Mouse (Mus musculus) ES-E14 (cell line): Measurements from ENCODE around the gene Cmtm3. TPM values are rescaled to one million over a fixed set of nuclear protein-coding genes. Genes with fewer than 3 reads are reported as not detected.
"Not testable (repeated sequence)": the region's sequence is repeated elsewhere in the genome, so short reads cannot be mapped to it uniquely, and the experiment has no call there.

ENCODE experiments used
- DNase-seq: peaks from one replicate; pipeline ENCODE4 v3.0.0-alpha.2; 2013; ENCODE audit warnings: low read depth, low spot score
- H3K27ac ChIP-seq: 2 replicates; pipeline ENCODE4 v1.5.1; 2012; ENCODE audit warnings: low read depth, mild to moderate bottlenecking, low read length, moderate library complexity, mixed read lengths; ENCODE audit not compliant: poor library complexity, insufficient read depth, severe bottlenecking
- H3K36me3 ChIP-seq: 2 replicates; pipeline ENCODE4 v1.6.1; 2012; ENCODE audit warnings: mild to moderate bottlenecking, low read length, moderate library complexity, mixed read lengths; ENCODE audit not compliant: control insufficient read depth, poor library complexity, insufficient read depth, severe bottlenecking
- H3K4me1 ChIP-seq, 2 experiments: fragments of 150-350 bp in 1 of 2; sonication (generic) in 1 of 2; 2 replicates each; pipeline ENCODE4 v1.6.1; 2012; ENCODE audit warnings: low read length in 2 of 2, mild to moderate bottlenecking in 1 of 2, mixed read lengths in 1 of 2; ENCODE audit not compliant: control insufficient read depth in 2 of 2, insufficient read depth in 2 of 2, poor library complexity in 1 of 2
- H3K4me3 ChIP-seq, 2 experiments: fragments of 150-350 bp in 1 of 2; sonication (generic) in 1 of 2; 2 replicates each; pipeline ENCODE4 v1.5.1; 2012; ENCODE audit warnings: low read length in 2 of 2, low read depth in 1 of 2, mild to moderate bottlenecking in 1 of 2, mixed read lengths in 1 of 2; ENCODE audit not compliant: insufficient read depth in 1 of 2, poor library complexity in 1 of 2, severe bottlenecking in 1 of 2
- H3K9ac ChIP-seq: 2 replicates; pipeline ENCODE4 v1.6.1; 2012; ENCODE audit warnings: low read depth, mild to moderate bottlenecking, low read length, mixed read lengths; ENCODE audit not compliant: poor library complexity, insufficient read depth, severe bottlenecking
- H3K9me3 ChIP-seq: fragments of 150-350 bp; sonication (generic); 2 replicates; pipeline ENCODE4 v1.6.1; 2012; ENCODE audit warnings: low read depth, mild to moderate bottlenecking, low read length; ENCODE audit not compliant: control insufficient read depth, insufficient read depth
- CHD2 ChIP-seq: IDR thresholded peaks from 2 replicates; pipeline ENCODE4 v1.6.1; 2014; ENCODE audit warnings: mild to moderate bottlenecking, low read depth, low read length, inconsistent platforms
- HCFC1 ChIP-seq: IDR thresholded peaks from 2 replicates; pipeline ENCODE4 v1.6.1; 2012; ENCODE audit warnings: low read length, inconsistent platforms, borderline replicate concordance; ENCODE audit not compliant: insufficient read depth
- MAFK ChIP-seq: IDR thresholded peaks from 2 replicates; pipeline ENCODE4 v1.6.1; 2014; ENCODE audit warnings: mild to moderate bottlenecking, low read depth, low read length, inconsistent platforms; ENCODE audit not compliant: insufficient read depth
- ZC3H11A ChIP-seq: IDR thresholded peaks from 2 replicates; pipeline ENCODE4 v1.6.1; 2012; ENCODE audit warnings: low read depth, mild to moderate bottlenecking, inconsistent platforms, low read length, borderline replicate concordance
- ZNF384 ChIP-seq: IDR thresholded peaks from 2 replicates; pipeline ENCODE4 v1.6.1; 2012; ENCODE audit warnings: low read depth, low read length, inconsistent platforms
- in situ Hi-C, 2 experiments: fragments of 600-800 bp; cut with MboI; formaldehyde crosslinking; loops; one replicate each; pipeline ENCODE4 v1.15.1; 2025; ENCODE audit warnings: low sequenced_read_pairs in 2 of 2, inconsistent platforms in 1 of 2; ENCODE audit not compliant: unreplicated experiment in 2 of 2
- total RNA-seq: library from RNA; depleted of rRNA; stranded (reverse); fragments of 300-350 nt; gene quantifications from 2 replicates; pipeline ENCODE4 v1.2.3, GENCODE M21; 2012

The Cmtm3 gene
- total RNA-seq, 1 experiment = 12.6 TPM

DNA sequence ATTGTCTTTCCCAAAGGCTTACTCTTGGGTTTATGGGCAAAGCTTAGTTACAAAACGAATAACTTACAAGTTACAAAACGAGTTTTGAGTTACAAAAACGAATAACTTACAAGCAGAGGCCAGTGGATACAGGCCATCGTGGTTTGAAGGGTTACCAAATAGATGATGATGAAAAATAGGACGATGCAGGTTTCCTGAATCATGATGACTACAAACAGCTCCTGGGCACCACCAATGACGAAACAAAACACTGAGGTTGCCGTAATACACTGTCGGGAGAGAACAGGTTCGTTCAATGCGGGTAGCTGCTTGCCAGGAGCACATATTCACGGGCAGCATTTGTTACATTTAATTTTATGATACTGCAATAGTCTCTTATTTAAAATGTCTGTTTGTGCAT lies 34.2 kb upstream of the Cmtm3 start:
- Histone ChIP-seq H3K9me3 (no peaks in the 10 kb centered on the region), H3K36me3 (no peaks in the 10 kb centered on the region), H3K9ac (no peak overlapping the region), H3K4me3 (no peak overlapping the region), H3K4me1 (peaks cover 0 to 3% of the 10 kb centered on the region in 2 experiments; a peak in 1 of 4 replicates), H3K27ac (no peak overlapping the region)
- TF ChIP-seq ZC3H11A (no peak), MAFK (no peak), ZNF384 (no peak), CHD2 (no peak), HCFC1 (no peak)
- no peak for DNase-seq
- in situ Hi-C loops = no loop called here

DNA sequence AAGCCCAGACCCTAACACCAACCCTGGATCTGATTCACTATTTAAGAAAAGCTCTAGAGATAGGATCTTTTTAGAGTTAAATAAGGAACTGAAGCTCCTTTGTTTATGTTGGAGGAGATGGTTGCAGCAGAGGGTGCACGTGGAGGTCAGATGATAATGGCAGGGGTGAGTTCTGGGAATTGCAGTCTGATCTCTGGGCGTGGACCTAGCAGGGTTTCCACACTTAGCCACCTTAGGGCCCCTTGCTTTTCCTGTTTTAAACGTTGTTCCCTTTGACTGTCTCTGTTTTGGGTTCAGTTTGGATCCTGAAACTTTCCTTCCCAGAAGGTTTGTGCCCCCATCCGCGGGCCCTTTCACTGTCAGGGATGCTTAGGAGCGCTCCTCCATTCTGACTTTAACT lies 30.9 kb upstream of the Cmtm3 start:
- H3K27ac ChIP-seq, DNase-seq, H3K4me3 ChIP-seq, H3K4me1 ChIP-seq, H3K9ac ChIP-seq, H3K9me3 ChIP-seq, in situ Hi-C loops, H3K36me3 ChIP-seq: not testable (repeated sequence)

DNA sequence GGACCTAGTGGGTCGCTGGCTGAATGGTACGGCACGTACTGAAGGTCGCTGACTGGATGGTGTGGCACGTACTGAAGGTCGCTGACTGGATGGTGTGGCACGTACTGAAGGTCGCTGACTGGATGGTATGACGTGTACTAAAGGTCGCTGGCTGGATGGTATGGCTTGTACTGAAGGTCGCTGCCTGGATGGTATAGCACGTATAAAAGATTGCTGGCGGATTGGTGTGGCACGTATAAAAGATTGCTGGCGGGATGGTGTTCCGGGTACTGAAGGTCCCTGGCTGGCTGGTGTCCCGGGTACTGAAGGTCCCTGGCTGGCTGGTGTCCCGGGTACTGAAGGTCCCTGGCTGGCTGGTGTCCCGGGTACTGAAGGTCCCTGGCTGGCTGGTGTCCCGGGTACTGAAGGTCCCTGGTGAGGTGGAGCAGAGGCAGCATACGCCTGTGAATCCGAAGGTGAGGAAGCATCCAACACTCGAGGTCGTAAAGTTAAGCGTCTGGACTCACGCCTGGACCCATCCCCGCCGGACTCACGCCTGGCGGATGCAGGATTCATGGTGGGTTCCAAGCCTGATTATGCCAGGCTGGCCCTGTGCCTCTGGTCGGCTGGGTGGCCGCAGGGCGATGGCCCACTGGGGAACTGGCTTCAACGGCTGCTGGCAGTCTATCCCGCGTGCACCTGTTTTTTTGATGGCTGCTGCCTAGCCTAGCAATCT lies 29.6 kb upstream of the Cmtm3 start, which contains the start of the genes Gm45711 and Cmtm1:
Gene Gm45711, minus strand, starts transcription at position 641 of the 715 bp plus-strand sequence.
Gene Cmtm1, minus strand, starts transcription at position 705 of the 715 bp plus-strand sequence.
- DNase-seq, H3K27ac ChIP-seq, in situ Hi-C loops, H3K4me1 ChIP-seq, H3K36me3 ChIP-seq, H3K9me3 ChIP-seq, H3K9ac ChIP-seq: not testable (repeated sequence)
- H3K4me3 ChIP-seq = peak within 1 kb of the TSS; percentile 19 to 20; a peak in 2 of 4 replicates

DNA sequence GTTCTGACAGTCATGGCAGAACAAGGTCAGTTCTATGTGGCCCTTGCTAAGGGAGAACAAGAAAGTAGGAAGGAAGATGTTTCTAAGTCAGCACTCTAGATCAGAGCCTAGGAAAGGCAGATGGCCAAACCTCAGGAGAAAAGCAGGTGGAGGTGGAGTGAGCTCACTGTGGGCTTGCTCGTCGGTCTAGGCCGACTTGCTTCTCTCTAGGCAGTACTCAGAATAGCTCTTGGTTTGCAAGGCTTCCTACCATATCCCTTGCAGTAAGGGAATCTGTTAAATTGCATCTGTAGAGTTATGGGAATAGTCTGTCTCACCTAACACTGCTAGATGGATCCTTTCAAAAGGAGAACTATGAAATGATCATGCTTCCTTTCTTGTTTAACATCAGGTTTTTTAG lies 27.2 kb upstream of the Cmtm3 start:
- in situ Hi-C loops, DNase-seq, H3K4me1 ChIP-seq, H3K4me3 ChIP-seq, H3K9me3 ChIP-seq, H3K9ac ChIP-seq, H3K36me3 ChIP-seq, H3K27ac ChIP-seq: not testable (repeated sequence)

DNA sequence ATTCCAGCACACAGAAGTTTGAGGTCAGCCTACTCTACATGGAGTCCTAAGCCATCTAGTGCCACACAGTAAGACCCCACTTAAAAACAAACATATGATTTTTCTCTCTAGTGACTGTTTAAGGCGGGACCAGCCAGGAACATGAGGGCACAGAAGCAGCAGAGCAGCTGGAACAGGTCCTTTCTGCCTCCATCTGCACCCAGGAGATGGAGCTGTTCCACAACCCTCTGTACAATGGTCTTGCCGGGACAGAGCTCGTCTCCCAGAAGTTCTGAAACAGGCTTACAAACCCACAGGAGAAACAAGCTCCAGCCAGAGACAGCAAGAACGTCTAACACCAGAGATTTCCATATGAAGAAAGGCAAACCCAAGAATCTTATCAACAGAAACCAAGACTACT lies 25.9 kb upstream of the Cmtm3 start:
- TF ChIP-seq ZNF384 (no peak), HCFC1 (no peak), CHD2 (no peak), ZC3H11A (no peak), MAFK (no peak)
- in situ Hi-C loops = no loop called here
- no peak overlapping the region for H3K9ac ChIP-seq
- no peak for DNase-seq
- H3K27ac ChIP-seq = no peak overlapping the region
- H3K9me3 ChIP-seq = no peaks in the 10 kb centered on the region
- no peaks in the 10 kb centered on the region for H3K36me3 ChIP-seq
- no peak overlapping the region for H3K4me3 ChIP-seq
- H3K4me1 ChIP-seq = peaks cover 0 to 3% of the 10 kb centered on the region in 2 experiments; a peak in 1 of 4 replicates

DNA sequence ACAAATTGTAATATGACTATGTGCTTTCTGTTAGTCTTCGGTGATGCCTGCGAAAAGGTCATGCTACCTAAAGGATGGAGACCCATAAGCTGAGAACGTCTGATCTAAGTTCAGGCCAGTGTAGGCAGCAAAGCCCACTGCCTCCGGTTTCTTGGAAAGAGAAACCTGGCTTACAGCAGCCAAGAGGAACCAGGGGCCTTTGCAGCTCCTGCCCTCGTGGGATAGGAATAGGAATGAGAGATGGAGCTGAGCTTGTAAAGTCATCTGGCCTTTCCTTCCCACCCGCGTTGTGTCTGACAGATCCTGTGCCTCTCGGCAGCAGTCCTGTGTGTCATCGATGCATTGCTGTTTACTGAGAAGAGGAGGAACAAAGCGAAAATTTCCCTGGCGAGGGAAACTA lies 17.9 kb upstream of the Cmtm3 start, which contains the start of gene Gm11020:
Gene Gm11020, plus strand, starts transcription at position 301 of the 400 bp plus-strand sequence.
- in situ Hi-C loops, DNase-seq, H3K4me3 ChIP-seq, H3K9ac ChIP-seq, H3K27ac ChIP-seq, H3K9me3 ChIP-seq, H3K36me3 ChIP-seq, H3K4me1 ChIP-seq: not testable (repeated sequence)

DNA sequence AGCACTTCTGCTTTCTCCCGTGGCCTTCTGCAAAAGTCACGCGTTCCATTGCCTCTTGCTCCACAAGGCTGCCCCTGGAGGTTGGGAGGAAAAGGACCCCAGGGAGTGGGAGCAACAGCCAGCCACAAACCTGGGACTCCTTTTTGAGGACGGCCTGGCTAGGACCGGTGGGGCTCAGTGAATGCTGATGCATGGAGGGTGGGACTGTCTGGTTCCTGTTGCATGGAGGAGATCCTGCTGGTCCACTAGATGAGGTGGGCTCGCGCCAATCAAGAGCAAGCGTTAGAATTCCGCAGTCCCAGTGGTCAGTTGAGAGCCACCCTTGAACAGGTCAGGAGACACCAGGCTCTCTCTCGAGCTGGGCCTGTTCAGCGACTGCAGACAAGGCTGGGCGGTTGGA lies 17.3 kb upstream of the Cmtm3 start, which contains the start of gene Cmtm2b:
Gene Cmtm2b, plus strand, starts transcription at position 301 of the 400 bp plus-strand sequence.
- H3K9ac ChIP-seq, H3K36me3 ChIP-seq, H3K4me1 ChIP-seq, H3K4me3 ChIP-seq, H3K27ac ChIP-seq, H3K9me3 ChIP-seq, in situ Hi-C loops, DNase-seq: not testable (repeated sequence)
